Mouse (Mus musculus) testis, adult 10 weeks (tissue): ENCODE measurements around the gene Tgif2. TPM values are rescaled to one million over a fixed set of nuclear protein-coding genes. Genes with fewer than 3 reads are reported as not detected.

Experiments
- polyA plus RNA-seq: library from polyadenylated mRNA; stranded (reverse); fragments of 350-450 nt; fragmentation: Illumina TruSeq; extraction: RNeasy Lipid Tissue Mini Kit (QIAGEN cat#74804); gene quantifications from one replicate; pipeline ENCODE4 v1.2.3, GENCODE M21; 2014; ENCODE audit warnings: low read depth, low replicate concordance

Tgif2 gene
- 7.4 TPM for polyA plus RNA-seq

GRCm38 (mm10) chr2:156839319-156840191 lies at the start of gene Tgif2:
Gene Tgif2 (plus strand): TSS chr2:156840007.

GRCm38 (mm10) chr2:156857835-156858234 lies 18.0 kb downstream of the Tgif2 start, which contains the start of gene 4930518I15Rik:
Gene 4930518I15Rik (minus strand): TSS chr2:156857946.

DNA sequence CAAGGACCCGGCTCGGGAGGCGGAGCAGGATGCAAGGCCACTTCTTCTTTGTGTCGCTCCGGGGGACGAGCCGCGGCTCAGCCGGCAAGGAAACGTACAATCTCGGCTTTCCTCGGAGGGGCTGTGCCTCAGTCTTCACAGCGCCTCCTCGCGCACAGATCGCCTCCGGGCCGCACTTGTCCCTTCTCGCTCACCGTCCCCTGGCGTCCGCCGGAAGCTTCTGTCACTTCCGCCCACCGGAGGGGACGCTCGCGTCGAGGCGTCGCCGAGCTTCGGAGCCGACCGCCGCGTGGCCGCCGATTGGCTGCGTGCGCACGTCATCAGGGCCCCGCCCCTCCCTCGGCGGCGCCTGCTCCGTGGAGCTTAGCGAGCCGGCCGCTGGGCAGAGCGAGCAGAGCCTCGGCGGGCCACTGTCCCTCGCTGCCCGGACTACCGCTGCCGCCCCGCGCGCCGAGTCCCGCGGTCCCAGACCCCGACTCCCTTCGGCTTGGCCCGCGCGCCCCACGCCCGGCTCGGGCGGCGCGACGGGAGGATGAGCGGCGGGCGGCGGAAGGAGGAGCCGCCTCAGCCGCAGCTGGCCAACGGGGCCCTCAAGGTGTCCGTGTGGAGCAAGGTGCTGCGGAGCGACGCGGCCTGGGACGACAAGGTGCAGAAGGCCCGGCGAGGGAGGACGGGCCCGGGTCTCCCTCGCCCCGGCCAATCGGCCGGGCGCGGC lies 23.1 kb downstream of the Tgif2 start, which contains the start of gene Rab5if:
Gene Rab5if, plus strand, starts transcription at position 357 of the 715 bp plus-strand sequence.

GRCm38 (mm10) chr2:156887017-156887416 lies 47.2 kb downstream of the Tgif2 start, which contains the start of gene Sla2:
Gene Sla2 (minus strand): TSS chr2:156887192.

Other genes with a start within 250 kb of the Tgif2 start
- 4.3 TPM for gene Dlgap4, start 226.3 kb upstream of the Tgif2 start, polyA plus RNA-seq
- 8.3 TPM for gene Myl9, start 64.6 kb upstream of the Tgif2 start, polyA plus RNA-seq
- 2.7 TPM for gene 4930518I15Rik, start 17.9 kb downstream of the Tgif2 start, polyA plus RNA-seq
- 68.7 TPM for gene Rab5if, start 23.1 kb downstream of the Tgif2 start, polyA plus RNA-seq
- not detected for gene Sla2, start 47.2 kb downstream of the Tgif2 start, polyA plus RNA-seq
- 248 TPM for gene Ndrg3, start 152.0 kb downstream of the Tgif2 start, polyA plus RNA-seq
- 63.1 TPM for gene Dsn1, start 167.1 kb downstream of the Tgif2 start, polyA plus RNA-seq
- 0.45 TPM for gene Soga1, start 239.2 kb downstream of the Tgif2 start, polyA plus RNA-seq
- not detected for gene Tldc2, start 247.0 kb downstream of the Tgif2 start, polyA plus RNA-seq